Mouse (Mus musculus): ENCODE measurements at regions not wholly inside any gene's neighbourhood (a gene's known extent, or its start where the extent isn't known, plus 50 kb on each side); places are given as distances from the start of the nearest gene placed in this dataset.

DNA sequence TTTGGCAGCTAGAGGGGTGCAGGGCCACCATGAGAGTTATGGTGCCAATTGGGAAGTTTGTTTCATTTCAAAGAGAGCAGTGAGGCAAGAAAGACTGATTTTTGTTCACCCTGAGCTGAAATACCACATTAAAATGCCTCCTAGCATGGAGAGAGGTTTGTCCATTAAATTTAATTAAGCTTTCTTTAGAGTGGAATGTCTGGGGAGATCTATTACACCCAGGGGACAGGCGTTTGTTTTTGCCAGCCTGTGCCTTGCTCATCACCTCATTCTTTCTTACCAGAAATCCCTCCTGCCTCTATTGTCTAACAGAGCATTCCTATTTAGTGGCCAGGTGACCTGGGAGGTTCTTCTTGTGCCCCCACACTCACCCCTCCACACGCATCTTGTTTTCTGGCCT is 55.2 kb upstream of the Rcn1 start:
- Histone ChIP-seq H3K27me3 (ENCODE audit: control insufficient read depth, insufficient read depth, low read length) (no peaks in the 10 kb centered on the region), H3K4me2 (ENCODE audit: low read depth, low read length, severe bottlenecking) (no peak overlapping the region), H3K9ac (ENCODE audit: low read length) (no peak overlapping the region), H3K27ac (ENCODE audit: low read depth, low read length) (no peak overlapping the region), H3K4me3 (ENCODE audit: low read depth, low read length) (no peak overlapping the region), H3K36me3 (ENCODE audit: control insufficient read depth, insufficient read depth, low read length) (no peaks in the 10 kb centered on the region), H3K4me1 (replicated peaks; ENCODE audit: control insufficient read depth, insufficient read depth, low read length) (no peaks in the 10 kb centered on the region), H3K9me3 (ENCODE audit: control insufficient read depth, low read length) (no peaks in the 10 kb centered on the region)
- 50% methylated on average over 2 of the region's 2 CpGs for WGBS
- no peak for ATAC-seq (replicated peaks; ENCODE audit: low FRiP score)
- DNase-seq (ENCODE audit: low spot score) = no peak

GRCm38 (mm10) chr2:105454836-105455235 is 55.7 kb upstream of the Rcn1 start:
- no peak overlapping the region for H3K9ac ChIP-seq (ENCODE audit: low read length)
- H3K27me3 ChIP-seq (ENCODE audit: control insufficient read depth, insufficient read depth, low read length) = no peaks in the 10 kb centered on the region
- no peaks in the 10 kb centered on the region for H3K4me1 ChIP-seq (replicated peaks; ENCODE audit: control insufficient read depth, insufficient read depth, low read length)
- DNase-seq (ENCODE audit: low spot score) = no peak
- H3K4me2 ChIP-seq (ENCODE audit: low read depth, low read length, severe bottlenecking) = no peak overlapping the region
- no peak for ATAC-seq (replicated peaks; ENCODE audit: low FRiP score)
- H3K27ac ChIP-seq (ENCODE audit: low read depth, low read length) = no peak overlapping the region
- no peaks in the 10 kb centered on the region for H3K36me3 ChIP-seq (ENCODE audit: control insufficient read depth, insufficient read depth, low read length)
- no peaks in the 10 kb centered on the region for H3K9me3 ChIP-seq (ENCODE audit: control insufficient read depth, low read length)
- H3K4me3 ChIP-seq (ENCODE audit: low read depth, low read length) = no peak overlapping the region

GRCm38 (mm10) chr2:105458643-105459042 is 59.5 kb upstream of the Rcn1 start:
- H3K4me1 ChIP-seq (replicated peaks; ENCODE audit: control insufficient read depth, insufficient read depth, low read length) = no peaks in the 10 kb centered on the region
- no peak overlapping the region for H3K9ac ChIP-seq (ENCODE audit: low read length)
- H3K4me3 ChIP-seq (ENCODE audit: low read depth, low read length) = no peak overlapping the region
- no peaks in the 10 kb centered on the region for H3K27me3 ChIP-seq (ENCODE audit: control insufficient read depth, insufficient read depth, low read length)
- H3K27ac ChIP-seq (ENCODE audit: low read depth, low read length) = no peak overlapping the region
- DNase-seq (ENCODE audit: low spot score) (no peak), ATAC-seq (replicated peaks; ENCODE audit: low FRiP score) (no peak)
- 89% methylated on average over 4 of the region's 4 CpGs for WGBS
- no peaks in the 10 kb centered on the region for H3K36me3 ChIP-seq (ENCODE audit: control insufficient read depth, insufficient read depth, low read length)
- H3K4me2 ChIP-seq (ENCODE audit: low read depth, low read length, severe bottlenecking) = no peak overlapping the region
- no peaks in the 10 kb centered on the region for H3K9me3 ChIP-seq (ENCODE audit: control insufficient read depth, low read length)

- ATAC-seq (replicated peaks; ENCODE audit: low FRiP score) (no peak), DNase-seq (ENCODE audit: low spot score) (no peak)
- Histone ChIP-seq H3K9me3 (ENCODE audit: control insufficient read depth, low read length) (no peaks in the 10 kb centered on the region), H3K27me3 (ENCODE audit: control insufficient read depth, insufficient read depth, low read length) (no peaks in the 10 kb centered on the region), H3K36me3 (ENCODE audit: control insufficient read depth, insufficient read depth, low read length) (no peaks in the 10 kb centered on the region), H3K9ac (ENCODE audit: low read length) (no peak overlapping the region), H3K4me1 (replicated peaks; ENCODE audit: control insufficient read depth, insufficient read depth, low read length) (no peaks in the 10 kb centered on the region), H3K27ac (ENCODE audit: low read depth, low read length) (no peak overlapping the region), H3K4me2 (ENCODE audit: low read depth, low read length, severe bottlenecking) (no peak overlapping the region), H3K4me3 (ENCODE audit: low read depth, low read length) (no peak overlapping the region)
- 80% methylated on average over 9 of the region's 9 CpGs for WGBS
These were observed 60.4 kb upstream of the Rcn1 start for GRCm38 (mm10) chr2:105459512-105459911.

- Histone ChIP-seq H3K27me3 (ENCODE audit: control insufficient read depth, insufficient read depth, low read length) (no peaks in the 10 kb centered on the region), H3K4me1 (replicated peaks; ENCODE audit: control insufficient read depth, insufficient read depth, low read length) (0 out of 2 replicates have a peak, but pooled peaks cover 2% of the 10 kb centered on the region), H3K36me3 (ENCODE audit: control insufficient read depth, insufficient read depth, low read length) (no peaks in the 10 kb centered on the region), H3K9me3 (ENCODE audit: control insufficient read depth, low read length) (no peaks in the 10 kb centered on the region), H3K4me2 (ENCODE audit: low read depth, low read length, severe bottlenecking) (no peak overlapping the region), H3K4me3 (ENCODE audit: low read depth, low read length) (no peak overlapping the region), H3K9ac (ENCODE audit: low read length) (no peak overlapping the region), H3K27ac (ENCODE audit: low read depth, low read length) (no peak overlapping the region)
- 85% methylated on average over 6 of the region's 6 CpGs for WGBS
- DNase-seq (ENCODE audit: low spot score) (peak; percentile 37), ATAC-seq (replicated peaks; ENCODE audit: low FRiP score) (no peak)
These were observed 66.5 kb upstream of the Rcn1 start for GRCm38 (mm10) chr2:105465630-105466029.

DNA sequence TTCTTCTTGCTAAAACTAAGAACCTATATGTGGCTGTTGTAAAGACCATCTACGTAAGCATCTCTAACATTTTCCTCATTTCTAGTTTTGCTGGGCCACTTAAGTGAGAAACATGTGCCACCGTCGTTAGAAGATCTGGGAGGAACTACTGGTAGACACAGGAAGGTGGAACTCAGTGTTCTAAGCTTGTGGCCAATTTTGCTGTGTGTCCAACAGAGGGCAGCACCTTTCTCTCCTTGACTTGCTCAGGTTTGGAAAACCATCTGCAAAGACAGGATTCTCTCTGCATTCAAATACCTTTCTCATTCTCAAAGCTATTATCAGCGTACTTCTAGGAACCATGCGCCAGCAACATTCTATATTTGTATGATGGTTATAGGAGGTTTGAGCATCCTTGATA is 69.8 kb upstream of the Rcn1 start:
- no peaks in the 10 kb centered on the region for H3K36me3 ChIP-seq (ENCODE audit: control insufficient read depth, insufficient read depth, low read length)
- no peak overlapping the region for H3K4me2 ChIP-seq (ENCODE audit: low read depth, low read length, severe bottlenecking)
- no peak overlapping the region for H3K27ac ChIP-seq (ENCODE audit: low read depth, low read length)
- no peak overlapping the region for H3K9ac ChIP-seq (ENCODE audit: low read length)
- H3K4me1 ChIP-seq (replicated peaks; ENCODE audit: control insufficient read depth, insufficient read depth, low read length) = 0 out of 2 replicates have a peak, but pooled peaks cover 2% of the 10 kb centered on the region
- 41% methylated on average over 5 of the region's 5 CpGs for WGBS
- no peak for ATAC-seq (replicated peaks; ENCODE audit: low FRiP score)
- peak; percentile 71 for DNase-seq (ENCODE audit: low spot score)
- no peak overlapping the region for H3K4me3 ChIP-seq (ENCODE audit: low read depth, low read length)
- H3K9me3 ChIP-seq (ENCODE audit: control insufficient read depth, low read length) = no peaks in the 10 kb centered on the region
- no peaks in the 10 kb centered on the region for H3K27me3 ChIP-seq (ENCODE audit: control insufficient read depth, insufficient read depth, low read length)

DNA sequence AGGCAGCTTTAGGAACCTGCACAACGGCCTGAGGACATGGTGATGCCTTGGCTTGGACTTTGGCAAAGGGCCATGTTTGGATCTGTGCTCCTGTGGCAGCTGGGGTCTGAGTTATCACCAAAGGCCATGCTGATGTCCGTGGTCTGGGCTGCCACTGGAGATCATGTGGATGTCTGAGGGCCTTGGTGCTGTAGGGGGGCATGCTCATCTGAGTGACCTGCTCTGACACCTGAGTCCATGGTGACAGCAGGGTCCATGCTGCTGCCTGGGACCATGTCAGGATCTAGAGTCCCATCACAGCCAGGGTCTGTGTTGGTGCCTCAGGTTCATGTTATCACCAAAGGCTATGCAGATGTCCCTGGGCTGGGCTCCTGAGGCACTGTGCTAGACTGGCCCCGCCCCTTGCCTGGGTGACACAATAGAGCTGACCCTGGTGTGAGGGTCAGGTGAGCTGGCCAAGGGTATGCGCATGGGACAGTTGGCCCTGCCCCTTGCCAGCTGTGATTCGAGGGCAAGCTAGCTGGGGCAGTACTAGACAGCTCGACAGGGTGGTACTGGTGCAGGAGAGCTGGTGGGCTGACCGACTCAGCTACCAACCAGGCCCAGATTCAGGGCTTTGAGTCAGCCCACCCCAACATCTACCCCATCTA is 77.0 kb upstream of the Rcn1 start:
- WGBS = 86% methylated on average over 7 of the region's 7 CpGs
- Histone ChIP-seq H3K9me3 (ENCODE audit: control insufficient read depth, low read length) (no peaks in the 10 kb centered on the region), H3K36me3 (ENCODE audit: control insufficient read depth, insufficient read depth, low read length) (no peaks in the 10 kb centered on the region), H3K4me3 (ENCODE audit: low read depth, low read length) (no peak overlapping the region), H3K9ac (ENCODE audit: low read length) (no peak overlapping the region), H3K27ac (ENCODE audit: low read depth, low read length) (no peak overlapping the region), H3K4me1 (replicated peaks; ENCODE audit: control insufficient read depth, insufficient read depth, low read length) (no peaks in the 10 kb centered on the region), H3K27me3 (ENCODE audit: control insufficient read depth, insufficient read depth, low read length) (no peaks in the 10 kb centered on the region), H3K4me2 (ENCODE audit: low read depth, low read length, severe bottlenecking) (no peak overlapping the region)
- ATAC-seq (replicated peaks; ENCODE audit: low FRiP score) = peak; percentile 55; the same call in 1 of the 2 replicates
- peak; percentile 41 for DNase-seq (ENCODE audit: low spot score)

DNA sequence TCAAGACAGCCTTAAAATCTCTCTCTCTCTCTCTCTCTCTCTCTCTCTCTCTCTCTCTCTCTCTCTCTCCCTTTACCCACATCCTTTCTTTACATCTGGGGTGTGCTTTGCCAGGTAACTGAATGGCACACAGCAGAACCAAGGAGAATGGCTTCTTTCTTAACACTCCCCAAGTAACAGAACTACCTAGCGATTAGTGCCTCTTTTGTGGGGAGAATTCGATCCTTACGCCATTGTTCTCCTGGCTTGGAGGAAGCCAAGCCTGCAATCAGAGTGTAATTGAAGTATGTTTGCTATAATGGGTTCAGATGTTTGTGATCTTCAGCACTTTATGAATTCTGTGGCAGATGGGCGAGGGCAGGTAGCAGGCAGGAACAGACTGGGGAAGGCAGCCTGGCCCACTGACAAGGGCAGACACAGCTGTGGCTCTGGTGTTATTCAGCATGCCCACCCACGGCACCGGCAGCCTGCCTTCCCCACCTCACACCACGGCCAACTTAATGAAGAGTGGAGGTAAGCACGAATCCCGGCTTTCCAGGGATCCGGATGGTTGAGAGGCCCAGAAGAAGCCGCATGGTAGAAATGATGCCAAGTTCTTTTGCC is 83.0 kb upstream of the Rcn1 start:
- DNase-seq (ENCODE audit: low spot score) (peak; percentile 52), ATAC-seq (replicated peaks; ENCODE audit: low FRiP score) (no peak)
- H3K36me3 ChIP-seq (ENCODE audit: control insufficient read depth, insufficient read depth, low read length) = no peaks in the 10 kb centered on the region
- H3K4me1 ChIP-seq (replicated peaks; ENCODE audit: control insufficient read depth, insufficient read depth, low read length) = no peaks in the 10 kb centered on the region
- no peaks in the 10 kb centered on the region for H3K27me3 ChIP-seq (ENCODE audit: control insufficient read depth, insufficient read depth, low read length)
- WGBS = 55% methylated on average over 11 of the region's 11 CpGs
- no peak overlapping the region for H3K4me3 ChIP-seq (ENCODE audit: low read depth, low read length)
- H3K9me3 ChIP-seq (ENCODE audit: control insufficient read depth, low read length) = no peaks in the 10 kb centered on the region
- H3K9ac ChIP-seq (ENCODE audit: low read length) = no peak overlapping the region
- H3K27ac ChIP-seq (ENCODE audit: low read depth, low read length) = no peak overlapping the region
- no peak overlapping the region for H3K4me2 ChIP-seq (ENCODE audit: low read depth, low read length, severe bottlenecking)

- Histone ChIP-seq H3K36me3 (ENCODE audit: control insufficient read depth, insufficient read depth, low read length) (no peaks in the 10 kb centered on the region), H3K27ac (ENCODE audit: low read depth, low read length) (no peak overlapping the region), H3K9me3 (ENCODE audit: control insufficient read depth, low read length) (no peaks in the 10 kb centered on the region), H3K4me2 (ENCODE audit: low read depth, low read length, severe bottlenecking) (no peak overlapping the region), H3K9ac (ENCODE audit: low read length) (no peak overlapping the region), H3K4me3 (ENCODE audit: low read depth, low read length) (no peak overlapping the region), H3K4me1 (replicated peaks; ENCODE audit: control insufficient read depth, insufficient read depth, low read length) (no peaks in the 10 kb centered on the region), H3K27me3 (ENCODE audit: control insufficient read depth, insufficient read depth, low read length) (no peaks in the 10 kb centered on the region)
- 84% methylated on average over 3 of the region's 3 CpGs for WGBS
- ATAC-seq (replicated peaks; ENCODE audit: low FRiP score) (no peak), DNase-seq (ENCODE audit: low spot score) (peak; percentile 2)
These were observed 85.4 kb upstream of the Rcn1 start for GRCm38 (mm10) chr2:105484496-105484895.

Data from forebrain, embryonic 11.5 days (tissue).